Mouse (Mus musculus) myocyte (in vitro differentiated cells): ENCODE measurements at regions not wholly inside any gene's neighbourhood (a gene's known extent, or its start where the extent isn't known, plus 50 kb on each side); places are given as distances from the start of the nearest gene placed in this dataset.

ENCODE experiments used
- MAX ChIP-seq: IDR thresholded peaks from one replicate; pipeline ENCODE4 v1.6.1; 2011; ENCODE audit warnings: low read depth, mild to moderate bottlenecking, control low read depth
- MYOG ChIP-seq, 3 experiments: IDR thresholded peaks; one replicate each; pipeline ENCODE4 v1.6.1; 2011; ENCODE audit warnings: control low read depth in 2 of 3, low read depth in 2 of 3, mild to moderate bottlenecking in 2 of 3; ENCODE audit not compliant: insufficient read length in 2 of 3, control insufficient read depth in 1 of 3, insufficient read depth in 1 of 3
- POLR2A ChIP-seq: IDR thresholded peaks from one replicate; pipeline ENCODE4 v1.6.1; 2011; ENCODE audit warnings: low read depth, mild to moderate bottlenecking, control low read depth, moderate library complexity; ENCODE audit not compliant: insufficient read length
- TCF12 ChIP-seq: IDR thresholded peaks from one replicate; pipeline ENCODE4 v1.6.1; 2011; ENCODE audit warnings: mild to moderate bottlenecking, control low read depth; ENCODE audit not compliant: poor library complexity, insufficient read depth, severe bottlenecking
- USF1 ChIP-seq: IDR thresholded peaks from one replicate; pipeline ENCODE4 v1.6.1; 2011; ENCODE audit warnings: low read depth, mild to moderate bottlenecking, control low read depth, moderate library complexity

GRCm38 (mm10) chr4:131023601-131024000 lies 79.4 kb downstream of the Matn1 start:
- TF ChIP-seq TCF12 (no peak), MYOG (IDR thresholded peaks at IDR 0.05; ENCODE audit: control insufficient read depth in 1 of 3, insufficient read depth in 1 of 3, insufficient read length in 2 of 3, low read depth in 2 of 3) (no peak), POLR2A (no peak), MAX (no peak), USF1 (no peak)
